Mouse (Mus musculus) heart, embryonic 16.5 days (tissue): Measurements from ENCODE around the gene Ccdc85b. TPM values are rescaled to one million over a fixed set of nuclear protein-coding genes. Genes with fewer than 3 reads are reported as not detected.

ENCODE experiments used
- ATAC-seq: fragments of 200-750 bp; cut with Nextera tagmentation; replicated peaks from 2 replicates; pipeline ENCODE4 v1.8.0; 2017; ENCODE audit warnings: moderate number of reproducible peaks; ENCODE audit not compliant: insufficient read depth, low FRiP score; ENCODE audit errors: extremely low read depth
- H3K27ac ChIP-seq: fragments of 300-500 bp; sonication (generic); 2 replicates; pipeline ENCODE4 v1.5.1; 2014; ENCODE audit warnings: mild to moderate bottlenecking, low read length, control low read depth, moderate library complexity
- H3K27me3 ChIP-seq: fragments of 300-500 bp; sonication (generic); 2 replicates; pipeline ENCODE4 v1.6.1; 2014; ENCODE audit warnings: low read length, mixed read lengths; ENCODE audit not compliant: control insufficient read depth, insufficient read depth
- H3K36me3 ChIP-seq: fragments of 300-500 bp; sonication (generic); 2 replicates; pipeline ENCODE4 v1.6.1; 2014; ENCODE audit not compliant: control insufficient read depth, insufficient read depth
- H3K4me1 ChIP-seq: fragments of 300-500 bp; sonication (generic); 2 replicates; pipeline ENCODE4 v1.6.1; 2014; ENCODE audit warnings: low read length, mixed read lengths; ENCODE audit not compliant: control insufficient read depth, insufficient read depth
- H3K4me2 ChIP-seq: fragments of 300-500 bp; sonication (generic); 2 replicates; pipeline ENCODE4 v1.6.1; 2014; ENCODE audit warnings: low read depth, mild to moderate bottlenecking, control low read depth, low read length
- H3K4me3 ChIP-seq: fragments of 300-500 bp; sonication (generic); 2 replicates; pipeline ENCODE4 v1.5.1; 2014; ENCODE audit warnings: mild to moderate bottlenecking, control low read depth, low read length
- H3K9ac ChIP-seq: fragments of 300-500 bp; sonication (generic); 2 replicates; pipeline ENCODE4 v1.6.1; 2014; ENCODE audit warnings: low read length, control low read depth
- H3K9me3 ChIP-seq: fragments of 300-500 bp; sonication (generic); replicated peaks from 2 replicates; pipeline ENCODE4 v1.6.1; 2016; ENCODE audit warnings: low read length; ENCODE audit not compliant: control insufficient read depth
- WGBS: fragments of 180-500 bp; shearing (Covaris S2); extraction: QIAGEN DNeasy Blood & Tissue Kit; methylation state at CpG from one replicate; pipeline ENCODE4 v1.1.7; 2014; 5-methylcytosine and 5-hydroxymethylcytosine counted together
- polyA plus RNA-seq: library from polyadenylated mRNA; unstranded; fragments of >200 nt; fragmentation: Nextera tagmentation; extraction: Ambion mirVana; gene quantifications from 2 replicates; pipeline ENCODE4 v1.2.1, GENCODE M21; 2015

The Ccdc85b gene
- polyA plus RNA-seq, 1 experiment from 2014 or later, result 7.6 TPM

DNA sequence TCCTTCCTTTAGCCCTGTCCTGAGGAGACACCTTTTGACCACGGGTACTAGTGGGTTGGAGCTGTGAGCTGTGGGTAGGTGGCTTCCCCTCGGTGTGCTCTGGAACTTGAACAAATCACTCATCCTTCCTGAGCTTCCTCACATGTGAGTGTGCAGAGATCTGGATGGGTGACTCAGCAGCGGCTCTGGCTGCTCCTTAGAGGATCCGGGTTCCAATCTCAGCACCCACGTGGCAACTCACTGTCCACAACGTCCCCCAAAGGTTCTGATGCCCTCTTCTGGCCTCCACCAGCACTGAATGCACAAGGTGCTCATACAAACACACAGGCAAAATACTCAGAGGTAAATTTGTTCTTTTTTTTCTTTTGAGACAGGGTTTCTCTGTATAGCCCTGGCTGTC is 5.9 kb downstream of the Ccdc85b start:
- peaks cover 29% of the 10 kb centered on the region for H3K27me3 ChIP-seq
- no peak overlapping the region for H3K4me3 ChIP-seq
- H3K4me1 ChIP-seq, result peaks cover 34% of the 10 kb centered on the region
- no peak overlapping the region for H3K9ac ChIP-seq
- WGBS, result 67% methylated on average over 6 of the region's 6 CpGs
- H3K4me2 ChIP-seq, result no peak overlapping the region
- no peak overlapping the region for H3K27ac ChIP-seq
- H3K36me3 ChIP-seq, result no peaks in the 10 kb centered on the region
- no peaks in the 10 kb centered on the region for H3K9me3 ChIP-seq
- no peak for ATAC-seq

DNA sequence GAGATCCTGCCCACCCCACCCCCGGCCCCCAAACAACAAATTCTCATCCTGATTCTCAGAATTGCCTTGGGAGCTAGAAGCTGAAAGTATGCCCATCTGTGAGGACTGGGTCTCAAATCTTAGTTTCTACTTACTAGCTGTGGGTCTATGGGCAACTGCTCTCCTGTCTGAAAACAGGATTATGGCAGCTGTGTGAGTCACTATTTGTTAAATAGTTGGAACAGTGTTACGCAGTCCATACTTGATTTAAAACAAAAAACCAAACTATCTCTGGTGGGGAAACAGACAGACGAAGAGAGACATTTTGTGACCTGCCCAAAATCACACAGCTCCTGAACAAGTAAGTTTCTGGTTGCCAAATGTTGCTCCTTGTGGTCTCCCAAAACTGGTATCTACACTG is 8.0 kb downstream of the Ccdc85b start:
- Histone ChIP-seq H3K4me3 (no peak overlapping the region), H3K27ac (no peak overlapping the region), H3K4me2 (no peak overlapping the region), H3K27me3 (peaks cover 40% of the 10 kb centered on the region), H3K9ac (no peak overlapping the region), H3K9me3 (no peaks in the 10 kb centered on the region), H3K36me3 (no peaks in the 10 kb centered on the region), H3K4me1 (peaks cover 19% of the 10 kb centered on the region)
- WGBS, result 76% methylated on average over 3 of the region's 3 CpGs
- ATAC-seq, result no peak

- H3K9me3 ChIP-seq, result no peaks in the 10 kb centered on the region
- peaks cover 19% of the 10 kb centered on the region for H3K4me1 ChIP-seq
- WGBS, result 5% methylated on average over 36 of the region's 36 CpGs
- H3K4me3 ChIP-seq, result peak overlapping the region; percentile 53
- H3K27ac ChIP-seq, result no peak overlapping the region
- peak overlapping the region; percentile 58; the same call in 1 of the 2 replicates for H3K9ac ChIP-seq
- no peaks in the 10 kb centered on the region for H3K36me3 ChIP-seq
- H3K4me2 ChIP-seq, result peak overlapping the region; percentile 79
- peaks cover 45% of the 10 kb centered on the region for H3K27me3 ChIP-seq
- ATAC-seq, result no peak
These were observed 9.1 kb downstream of the Ccdc85b start for GRCm38 (mm10) chr19:5448354-5449150.

DNA sequence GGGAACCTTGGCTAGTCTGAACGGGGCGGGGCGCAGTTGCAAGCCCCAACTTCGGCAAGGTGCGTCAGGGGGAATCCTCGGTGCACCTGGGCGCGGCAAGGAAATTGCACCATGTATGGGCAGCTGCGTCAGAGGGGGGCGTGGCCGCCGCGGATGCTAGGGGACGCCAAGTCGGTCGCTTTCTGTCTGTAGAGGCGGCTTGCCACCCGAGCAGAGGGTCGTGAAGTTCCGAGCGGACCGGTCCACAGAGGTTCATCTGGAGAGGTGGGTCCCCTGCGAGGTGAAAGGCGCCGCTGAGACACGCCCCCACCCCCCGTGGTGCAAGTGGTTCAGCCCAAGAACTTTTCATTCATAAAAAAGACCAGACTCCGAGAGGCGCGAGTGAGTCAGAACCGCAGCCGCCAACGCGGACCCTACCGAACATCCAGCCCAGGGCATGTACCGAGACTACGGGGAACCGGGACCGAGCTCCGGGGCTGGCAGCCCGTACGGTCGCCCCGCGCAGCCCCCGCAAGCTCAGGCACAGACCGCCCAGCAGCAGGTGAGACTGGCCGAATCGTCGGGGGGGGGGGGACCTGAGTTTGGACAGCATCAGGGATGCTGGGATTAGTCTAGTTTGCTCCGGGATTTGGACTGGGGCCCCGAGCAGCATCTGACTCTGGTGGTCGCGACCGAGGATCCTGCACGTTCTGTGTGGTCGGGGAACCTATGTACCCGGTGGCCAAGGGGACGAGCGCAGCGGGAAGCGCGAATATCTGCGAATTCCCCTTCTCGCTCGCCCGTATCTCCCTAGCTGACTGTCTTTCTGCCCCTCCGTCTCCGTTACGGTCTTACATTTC is 10.0 kb downstream of the Ccdc85b start, which contains the start of gene Fosl1:
Gene Fosl1, plus strand, starts transcription at position 33 of the 839 bp plus-strand sequence.
- Histone ChIP-seq H3K27ac (no peak within 1 kb of the TSS), H3K4me3 (peak within 1 kb of the TSS; percentile 53), H3K9me3 (no peaks in the 10 kb centered on the region), H3K9ac (peak within 1 kb of the TSS; percentile 58), H3K27me3 (peaks cover 45% of the 10 kb centered on the region), H3K4me1 (peaks cover 19% of the 10 kb centered on the region), H3K36me3 (no peaks in the 10 kb centered on the region), H3K4me2 (peak within 1 kb of the TSS; percentile 79)
- peak; percentile 42; the same call in 1 of the 2 replicates for ATAC-seq
- WGBS, result under 1% methylated on average over 70 of the region's 70 CpGs

DNA sequence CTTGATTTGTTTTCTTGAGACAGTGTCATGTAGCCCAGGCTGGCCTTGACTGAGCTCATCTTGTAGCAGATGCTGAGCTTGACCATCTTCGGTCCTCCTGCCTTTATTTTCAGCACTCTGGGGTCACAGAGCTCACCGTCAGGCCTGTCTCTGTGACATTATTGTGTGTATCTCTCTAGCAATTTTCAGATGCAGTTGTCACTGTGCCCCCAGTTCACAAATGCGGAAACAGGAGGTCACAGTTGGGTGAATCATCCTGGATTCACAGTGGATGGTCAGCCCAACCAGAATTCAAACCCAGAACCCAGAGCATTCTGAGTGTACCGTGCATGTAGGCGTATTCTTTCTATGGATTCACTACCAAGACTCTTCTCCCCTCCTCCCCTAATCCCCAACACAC is 11.9 kb downstream of the Ccdc85b start:
- no peaks in the 10 kb centered on the region for H3K9me3 ChIP-seq
- no peak overlapping the region for H3K27ac ChIP-seq
- H3K4me2 ChIP-seq, result no peak overlapping the region
- no peak overlapping the region for H3K9ac ChIP-seq
- H3K4me3 ChIP-seq, result no peak overlapping the region
- peaks cover 45% of the 10 kb centered on the region for H3K27me3 ChIP-seq
- no peak for ATAC-seq
- H3K36me3 ChIP-seq, result no peaks in the 10 kb centered on the region
- WGBS, result 85% methylated on average over 5 of the region's 5 CpGs
- H3K4me1 ChIP-seq, result peaks cover 19% of the 10 kb centered on the region

DNA sequence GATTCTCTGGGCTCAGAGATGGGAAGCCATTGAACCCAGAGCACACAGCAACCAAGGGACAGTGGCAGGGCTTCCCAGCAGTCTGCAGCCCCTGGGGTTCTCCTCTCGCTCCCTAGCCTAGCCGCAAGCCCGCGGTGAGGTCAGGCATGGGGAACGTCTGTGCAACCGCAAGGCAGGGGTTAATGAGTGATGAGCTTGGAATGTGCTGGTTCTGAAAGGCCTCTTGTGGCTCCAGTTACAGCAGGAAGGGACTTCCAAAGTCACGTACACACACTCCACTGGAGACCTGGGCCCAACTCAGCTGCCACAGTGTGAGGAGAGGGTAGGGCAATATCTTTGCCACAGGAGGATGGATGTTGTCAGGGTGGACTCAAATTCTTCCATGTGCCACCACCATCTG is 12.7 kb downstream of the Ccdc85b start:
- 34% methylated on average over 7 of the region's 7 CpGs for WGBS
- Histone ChIP-seq H3K4me2 (no peak overlapping the region), H3K27me3 (peaks cover 38% of the 10 kb centered on the region), H3K4me3 (no peak overlapping the region), H3K4me1 (peaks cover 19% of the 10 kb centered on the region), H3K27ac (no peak overlapping the region), H3K9ac (no peak overlapping the region), H3K9me3 (peaks cover 6% of the 10 kb centered on the region), H3K36me3 (no peaks in the 10 kb centered on the region)
- ATAC-seq, result no peak; the same call in 1 of the 2 replicates

- no peak overlapping the region for H3K4me2 ChIP-seq
- H3K9me3 ChIP-seq, result peaks cover 6% of the 10 kb centered on the region
- H3K9ac ChIP-seq, result no peak overlapping the region
- ATAC-seq, result no peak
- peaks cover 19% of the 10 kb centered on the region for H3K4me1 ChIP-seq
- no peak overlapping the region for H3K4me3 ChIP-seq
- WGBS, result 59% methylated on average over 9 of the region's 9 CpGs
- H3K27ac ChIP-seq, result no peak overlapping the region
- H3K36me3 ChIP-seq, result no peaks in the 10 kb centered on the region
- H3K27me3 ChIP-seq, result peaks cover 35% of the 10 kb centered on the region
These were observed 13.3 kb downstream of the Ccdc85b start for GRCm38 (mm10) chr19:5444371-5444908.

DNA sequence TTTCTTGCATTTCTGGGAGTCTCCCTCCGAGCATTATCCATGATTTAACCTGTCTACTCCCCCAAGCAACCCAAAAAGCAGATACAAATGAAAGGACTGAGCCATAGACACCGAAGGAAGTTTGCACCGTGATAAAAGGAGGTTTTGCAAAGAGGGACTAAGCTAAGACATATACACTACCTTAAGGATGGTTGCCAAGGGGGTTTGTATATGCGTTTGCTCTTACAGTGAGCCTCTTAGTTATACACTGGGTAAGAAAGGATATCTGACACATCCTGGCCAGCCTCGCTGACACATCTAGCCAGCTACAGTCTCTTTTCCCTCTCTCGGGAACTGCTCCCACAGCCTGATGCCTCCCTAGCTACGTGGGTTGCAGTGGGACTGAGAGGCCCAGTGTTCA is 23.7 kb downstream of the Ccdc85b start:
- H3K27ac ChIP-seq, result peak overlapping the region; percentile 50
- H3K36me3 ChIP-seq, result no peaks in the 10 kb centered on the region
- no peaks in the 10 kb centered on the region for H3K9me3 ChIP-seq
- H3K4me2 ChIP-seq, result peak overlapping the region; percentile 75
- no peak for ATAC-seq
- H3K27me3 ChIP-seq, result no peaks in the 10 kb centered on the region
- WGBS, result 48% methylated on average over 7 of the region's 7 CpGs
- H3K4me1 ChIP-seq, result peaks cover 17% of the 10 kb centered on the region
- peak overlapping the region; percentile 48 for H3K4me3 ChIP-seq
- peak overlapping the region; percentile 67 for H3K9ac ChIP-seq
